Mouse (Mus musculus) embryonic stem cell, embryonic (primary cell): ENCODE data around the gene Bcorl1.

Experiments
- CTCF ChIA-PET, 4 experiments: fragments of 300-600 bp in 2 of 4; fragments of 350-600 bp in 2 of 4; sonication (Branson Sonifier 250); formaldehyde crosslinking; loops; one replicate each; lab custom pipeline; 2022; ENCODE audit warnings: inconsistent platforms in 2 of 4; lab: Charles Lee
- POLR2A ChIA-PET, 4 experiments: fragments of 300-600 bp in 2 of 4; fragments of 350-600 bp in 2 of 4; sonication (Branson Sonifier 250); formaldehyde crosslinking; loops; one replicate each; lab custom pipeline; 2022; ENCODE audit warnings: antibody characterized with exemption in 4 of 4, inconsistent platforms in 1 of 4; lab: Charles Lee

Gene Bcorl1

GRCm38 (mm10) chrX:48355346-48355745 is 14.2 kb downstream of the Bcorl1 start:
- CTCF ChIA-PET, result interaction anchor here in 1 of 4 experiments (0.8 kb wide), 1 partner anchor 10 kb away, joined by 3 read pairs; no protein-coding TSS in a partner anchor

GRCm38 (mm10) chrX:48365836-48366577 is 24.8 kb downstream of the Bcorl1 start:
- ChIA-PET POLR2A (interaction anchor here in 1 of 4 experiments (2.8 kb wide), 1 partner anchor 22 kb away, joined by 8 read pairs; no protein-coding TSS in a partner anchor), CTCF (interaction anchor here in 1 of 4 experiments (0.6 kb wide), 1 partner anchor 886 kb away, joined by 3 read pairs; no protein-coding TSS in a partner anchor)

More at GRCm38 (mm10) chrX:48355346-48355745, 14.2 kb downstream of the Bcorl1 start:
- POLR2A ChIA-PET, result interaction anchor here in 3 of 4 experiments (0.7 to 2.4 kb wide), 3 partner anchors 11 to 12 kb away, joined by 6 to 9 read pairs (median 8); no protein-coding TSS in a partner anchor

GRCm38 (mm10) chrX:48367841-48368240 is 26.7 kb downstream of the Bcorl1 start:
- POLR2A ChIA-PET, result interaction anchor here in 1 of 4 experiments (1.1 kb wide), 1 partner anchor 64 kb away, joined by 4 read pairs; no protein-coding TSS in a partner anchor
- CTCF ChIA-PET, result no interaction called here

DNA sequence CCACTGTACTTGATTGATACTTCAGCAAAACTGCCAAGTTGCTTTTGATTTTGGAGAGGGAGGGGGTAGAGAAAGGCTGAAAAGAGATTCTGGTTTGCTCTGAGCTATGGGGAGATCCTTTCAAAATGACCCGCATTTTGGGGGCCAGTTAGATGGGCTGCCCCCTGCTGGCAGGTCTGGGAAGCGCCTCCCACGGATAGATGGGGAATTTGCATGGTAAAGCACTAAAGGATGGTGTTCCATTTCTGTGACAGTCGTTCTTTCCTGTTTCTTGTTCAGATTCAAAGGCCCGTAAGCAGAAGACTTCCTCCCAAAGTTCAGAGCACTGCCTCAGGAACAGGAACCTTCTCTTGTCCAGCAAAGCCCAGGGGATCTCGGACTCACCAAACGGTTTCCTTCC is 42.5 kb downstream of the Bcorl1 start:
- POLR2A ChIA-PET, result interaction anchor here in 1 of 4 experiments (1.1 kb wide), 1 partner anchor 127 kb away, joined by 5 read pairs; the partner anchor contains the start of gene Utp14a
- CTCF ChIA-PET, result interaction anchor here in 3 of 4 experiments (0.6 to 1.4 kb wide), 9 partner anchors 8 to 289 kb away, joined by 3 to 8 read pairs (median 3); no protein-coding TSS in a partner anchor

- CTCF ChIA-PET, result no interaction called here
These were observed 44.8 kb downstream of the Bcorl1 start for GRCm38 (mm10) chrX:48385927-48386326.

DNA sequence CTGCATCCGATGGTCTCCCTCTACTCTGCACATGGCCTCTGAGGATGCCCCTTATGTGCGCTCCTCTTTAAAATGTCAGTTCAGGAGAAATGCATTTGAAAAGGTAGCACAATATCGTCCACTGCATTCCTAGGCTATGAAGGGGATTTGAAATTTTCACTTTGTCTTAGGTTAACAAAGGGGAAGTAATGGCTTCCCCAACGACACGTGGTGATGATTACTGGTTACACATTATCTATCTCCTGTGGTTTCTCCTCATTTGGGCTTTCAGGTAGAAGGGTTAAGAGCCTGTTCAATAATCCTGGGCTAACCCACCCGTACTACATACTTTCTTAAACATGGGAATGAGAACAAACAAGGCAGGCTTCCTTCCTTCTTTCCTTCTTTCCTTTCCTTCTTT is 48.2 kb downstream of the Bcorl1 start:
- ChIA-PET POLR2A (no interaction called here), CTCF (no interaction called here)

More at GRCm38 (mm10) chrX:48385927-48386326, 44.8 kb downstream of the Bcorl1 start:
- POLR2A ChIA-PET, result no interaction called here

DNA sequence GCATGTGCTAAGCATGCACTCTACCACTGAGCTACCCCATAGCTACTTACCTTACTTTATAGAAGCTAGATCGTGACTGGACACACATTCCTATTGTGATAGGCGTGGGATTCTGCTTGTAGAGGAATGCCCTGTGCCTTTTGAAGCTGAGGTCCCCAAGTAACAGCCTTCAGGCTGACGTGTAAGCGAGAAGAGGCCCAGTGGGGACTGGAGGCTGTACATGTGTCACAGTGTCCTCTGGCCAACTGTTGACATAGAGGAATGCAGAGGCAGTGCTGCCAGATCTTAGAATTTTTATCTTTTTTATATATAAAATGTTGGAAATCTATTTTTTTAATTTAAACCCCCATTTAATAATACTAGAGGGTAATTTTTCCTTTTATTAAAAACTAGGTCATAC is 58.8 kb downstream of the Bcorl1 start:
- POLR2A ChIA-PET, result interaction anchor here in 2 of 4 experiments (0.7 to 2.1 kb wide), 4 partner anchors 10 to 200 kb away, joined by 3 to 5 read pairs (median 4); no protein-coding TSS in a partner anchor
- CTCF ChIA-PET, result interaction anchor here in 3 of 4 experiments (0.6 to 2.3 kb wide), 4 partner anchors 10 to 95 kb away, joined by 3 to 18 read pairs (median 6); no protein-coding TSS in a partner anchor

DNA sequence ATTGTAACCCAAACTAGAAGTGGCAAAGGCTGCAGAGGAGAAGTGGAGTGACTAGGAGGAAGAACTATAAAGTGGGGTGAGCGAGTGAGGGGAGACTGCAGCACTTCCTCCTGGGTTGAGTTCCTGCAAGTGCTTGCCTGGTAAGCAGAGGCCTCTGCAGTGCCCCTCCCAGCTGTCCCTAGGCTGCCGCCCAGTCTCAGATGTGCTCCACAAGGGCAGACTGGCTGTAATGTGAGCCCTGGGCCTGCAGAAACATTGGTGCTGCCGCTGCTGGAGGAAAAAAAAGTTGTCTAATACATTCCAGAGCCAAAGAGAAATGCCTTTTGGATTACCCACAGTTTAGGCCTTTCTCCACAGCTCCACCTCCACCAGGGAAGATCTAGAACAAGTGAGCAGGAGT is 64.0 kb downstream of the Bcorl1 start:
- ChIA-PET POLR2A (interaction anchor here in 2 of 4 experiments (0.6 to 1.3 kb wide), 3 partner anchors 9 to 247 kb away, joined by 3 to 5 read pairs (median 3); no protein-coding TSS in a partner anchor), CTCF (no interaction called here)

GRCm38 (mm10) chrX:48409611-48410387 is 68.6 kb downstream of the Bcorl1 start:
- ChIA-PET POLR2A (interaction anchor here in 3 of 4 experiments (0.7 to 2.1 kb wide), 21 partner anchors 8 to 390 kb away, joined by 3 to 8 read pairs (median 3); partner anchors contain the start of genes Elf4 (in 2 of the 3), Aifm1 (in 1 of the 3) and Utp14a (in 1 of the 3)), CTCF (interaction anchor here (0.5 to 3.2 kb wide), 53 partner anchors 8 to 497 kb away, joined by 3 to 23 read pairs (median 4); partner anchors contain the start of genes Aifm1 (in 1 of the 4), Elf4 (in 1 of the 4), Ocrl (in 1 of the 4) and Xpnpep2 (in 1 of the 4))

DNA sequence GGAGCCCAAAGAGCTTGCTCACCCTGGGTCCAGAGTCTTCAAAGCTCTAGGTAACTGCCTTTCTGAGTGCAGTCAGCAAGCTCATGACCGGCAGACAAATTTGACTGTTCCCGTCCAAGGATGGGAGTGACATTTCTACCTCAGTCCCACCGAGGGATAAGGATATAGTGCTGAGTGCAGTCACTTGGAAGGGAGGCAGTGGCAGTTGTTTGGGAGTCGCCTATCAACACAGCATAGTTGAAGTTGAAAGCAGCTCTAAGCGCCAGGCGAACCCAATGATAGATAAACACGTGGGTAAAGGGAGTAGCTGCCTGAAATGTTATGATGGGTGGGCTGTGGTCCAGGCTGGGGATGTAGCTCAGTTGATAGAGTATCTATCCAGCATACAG is 69.2 kb downstream of the Bcorl1 start:
- ChIA-PET POLR2A (interaction anchor here in 3 of 4 experiments (0.7 to 2.1 kb wide), 17 partner anchors 9 to 390 kb away, joined by 3 to 8 read pairs (median 3); partner anchors contain the start of genes Elf4 (in 2 of the 3) and Utp14a (in 1 of the 3)), CTCF (interaction anchor here (0.5 to 3.2 kb wide), 39 partner anchors 8 to 417 kb away, joined by 3 to 23 read pairs (median 4); partner anchors contain the start of genes Aifm1 (in 1 of the 4), Elf4 (in 1 of the 4), Xpnpep2 (in 1 of the 4) and Zdhhc9 (in 1 of the 4))

GRCm38 (mm10) chrX:48412629-48413028 is 71.5 kb downstream of the Bcorl1 start:
- POLR2A ChIA-PET, result interaction anchor here in 1 of 4 experiments (1.3 kb wide), 1 partner anchor 15 kb away, joined by 3 read pairs; no protein-coding TSS in a partner anchor
- CTCF ChIA-PET, result interaction anchor here in 2 of 4 experiments (1.3 to 3.2 kb wide), 2 partner anchors 11 to 50 kb away, joined by 3 to 23 read pairs; no protein-coding TSS in a partner anchor

GRCm38 (mm10) chrX:48414291-48414690 is 73.1 kb downstream of the Bcorl1 start:
- ChIA-PET POLR2A (no interaction called here), CTCF (interaction anchor here in 1 of 4 experiments (0.7 kb wide), 1 partner anchor 55 kb away, joined by 3 read pairs; no protein-coding TSS in a partner anchor)

DNA sequence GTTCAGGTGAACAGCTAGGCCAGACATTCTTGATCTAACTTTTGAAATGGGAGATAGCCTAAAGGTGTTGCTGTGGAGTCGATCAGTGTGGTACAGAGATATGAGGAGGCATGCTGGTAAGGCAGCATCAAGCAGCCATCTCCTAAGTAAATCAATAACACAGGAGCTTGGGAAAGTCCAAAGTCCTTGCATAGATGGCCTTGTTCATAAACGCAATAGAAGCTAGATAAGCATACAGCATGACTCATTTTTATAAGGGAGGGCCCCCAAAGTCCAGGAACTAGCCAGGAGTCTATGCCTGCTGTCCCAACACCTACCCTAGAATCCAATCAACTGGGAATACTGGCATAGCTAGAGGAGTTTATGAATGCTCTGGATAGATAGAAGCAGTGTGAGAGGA is 77.3 kb downstream of the Bcorl1 start:
- ChIA-PET POLR2A (no interaction called here), CTCF (interaction anchor here in 1 of 4 experiments (0.5 kb wide), 1 partner anchor 134 kb away, joined by 4 read pairs; no protein-coding TSS in a partner anchor)

DNA sequence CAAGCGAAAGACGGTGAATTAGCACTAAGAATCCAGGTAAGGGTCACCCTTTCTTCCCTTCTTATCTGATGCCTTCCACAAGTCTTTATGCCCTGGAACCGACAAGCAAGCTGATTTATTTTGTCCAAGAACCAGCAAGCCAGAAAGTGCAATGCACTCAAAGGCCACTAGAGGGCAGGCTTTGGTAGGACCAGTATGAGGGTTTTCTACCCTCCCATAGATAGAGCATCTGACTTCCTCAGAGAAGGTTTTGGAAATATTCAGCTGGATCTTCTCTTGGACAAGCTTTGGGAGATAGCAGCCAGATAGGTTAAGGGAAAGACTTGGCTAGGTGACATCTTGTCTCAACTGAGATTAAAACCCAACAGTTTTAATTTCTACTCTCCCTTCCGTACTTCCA is 81.8 kb downstream of the Bcorl1 start:
- POLR2A ChIA-PET, result interaction anchor here in 2 of 4 experiments (0.9 to 2.5 kb wide), 4 partner anchors 10 to 54 kb away, joined by 3 to 15 read pairs (median 4); no protein-coding TSS in a partner anchor
- CTCF ChIA-PET, result interaction anchor here (0.5 to 3.0 kb wide), 25 partner anchors 9 to 429 kb away, joined by 3 to 23 read pairs (median 4); partner anchors contain the start of genes Elf4 (in 4 of the 4) and Gpr119 (in 1 of the 4)

GRCm38 (mm10) chrX:48423671-48424070 is 82.5 kb downstream of the Bcorl1 start:
- POLR2A ChIA-PET, result interaction anchor here in 2 of 4 experiments (0.9 to 2.5 kb wide), 6 partner anchors 9 to 53 kb away, joined by 3 to 15 read pairs (median 4); partner anchors contain the start of gene Elf4 (in 2 of the 2)
- CTCF ChIA-PET, result interaction anchor here (0.5 to 3.0 kb wide), 15 partner anchors 9 to 430 kb away, joined by 3 to 23 read pairs (median 5); partner anchors contain the start of genes Elf4 (in 3 of the 4) and Gpr119 (in 1 of the 4)

- CTCF ChIA-PET, result interaction anchor here in 3 of 4 experiments (0.5 to 3.0 kb wide), 12 partner anchors 9 to 444 kb away, joined by 3 to 23 read pairs (median 4); partner anchors contain the start of gene Elf4 (in 3 of the 3)
- POLR2A ChIA-PET, result interaction anchor here in 2 of 4 experiments (0.5 to 2.5 kb wide), 9 partner anchors 9 to 89 kb away, joined by 3 to 15 read pairs (median 4); partner anchors contain the start of genes Elf4 (in 2 of the 2) and Aifm1 (in 1 of the 2)
These were observed 83.4 kb downstream of the Bcorl1 start for GRCm38 (mm10) chrX:48424583-48424982.

GRCm38 (mm10) chrX:48425280-48425679 is 84.1 kb downstream of the Bcorl1 start:
- POLR2A ChIA-PET, result interaction anchor here in 2 of 4 experiments (0.9 to 2.5 kb wide), 3 partner anchors 8 to 88 kb away, joined by 4 to 15 read pairs (median 6); partner anchors contain the start of genes Aifm1 (in 1 of the 2) and Elf4 (in 1 of the 2)
- CTCF ChIA-PET, result interaction anchor here in 3 of 4 experiments (0.5 to 3.0 kb wide), 10 partner anchors 8 to 444 kb away, joined by 3 to 23 read pairs (median 5); partner anchors contain the start of gene Elf4 (in 3 of the 3)
